In the genomic region with DNA sequence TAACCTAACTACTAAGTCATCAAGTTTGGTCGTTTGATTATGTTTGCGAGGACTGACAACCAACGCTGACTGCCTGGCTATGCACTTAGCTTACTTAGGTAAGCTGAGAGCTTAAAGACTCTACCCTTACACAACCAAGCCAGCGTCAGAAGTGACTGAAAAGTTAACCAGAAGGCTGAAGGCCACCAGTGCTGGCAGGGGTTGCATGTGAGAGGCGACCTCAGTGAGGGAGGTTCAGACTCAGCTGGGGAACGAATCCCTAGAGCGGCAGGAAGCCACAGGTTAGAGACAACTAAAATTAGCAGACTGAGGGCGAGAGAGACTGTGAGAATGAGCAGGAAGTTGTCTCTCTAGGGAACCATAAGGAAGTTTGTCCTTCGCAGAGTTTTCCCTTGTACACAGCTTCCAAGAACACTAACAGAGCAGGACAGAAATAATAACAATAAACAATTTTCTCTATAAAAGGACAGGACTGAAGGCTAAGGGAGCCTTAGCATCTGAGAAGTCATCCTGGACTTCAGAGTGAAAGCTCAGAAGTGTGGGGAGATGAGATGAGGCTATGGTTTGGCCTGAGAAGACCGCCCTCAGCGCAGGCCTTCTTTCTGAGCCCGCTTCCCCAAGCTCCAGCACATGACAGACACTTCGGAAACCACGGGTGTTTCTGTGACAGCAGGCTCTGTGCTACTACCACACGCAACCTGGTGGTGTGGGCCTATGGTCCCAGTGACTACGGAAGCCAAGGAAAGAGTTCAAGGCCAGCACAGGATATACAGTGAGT, we compare ENCODE assay signal across 11 mouse cellular contexts.
A peak's percentile ranks its signal among the peaks of the same experiment; 100 is the strongest.
DNase-seq lines count a peak whose midpoint lies in the region; ATAC-seq and TF ChIP-seq lines count a peak whose summit lies in the region.
"Had no signal": no experiment of that assay in that cellular context is flagged by ENCODE, and none has a peak within 500 bp of the region (broad histone marks: within the 10 kb centered on the region; RNA-seq: fewer than 3 reads in every experiment).

No protein-coding gene starts in this region.

- no peaks in the 10 kb centered on the region for H3K9me3 ChIP-seq in heart, embryonic 15.5 days (replicated peaks)
- H3K9me3 ChIP-seq in kidney, postnatal 0 days (replicated peaks; ENCODE audit: low read length) = no peaks in the 10 kb centered on the region; the same call in 1 of the 2 replicates
- H3K9me3 ChIP-seq: lung, embryonic 15.5 days had no signal

- 78% methylated on average over 16 of the region's 16 CpGs for WGBS in heart, embryonic 15.5 days
- 70% methylated on average over 16 of the region's 16 CpGs for WGBS in kidney, postnatal 0 days

- H3K36me3 ChIP-seq in heart, embryonic 15.5 days = peaks cover 39% of the 10 kb centered on the region
- peaks cover 19% of the 10 kb centered on the region; the same call in 1 of the 2 replicates for H3K36me3 ChIP-seq in kidney, postnatal 0 days (ENCODE audit: insufficient read depth, low read length)

- H3K4me1 ChIP-seq in heart, embryonic 15.5 days (replicated peaks) = no peaks in the 10 kb centered on the region
- H3K4me1 ChIP-seq in kidney, postnatal 0 days (replicated peaks; ENCODE audit: insufficient read depth, low read length) = no peaks in the 10 kb centered on the region
- H3K4me1 ChIP-seq: lung, embryonic 15.5 days had no signal

- DNase-seq in heart, postnatal 4 days = no peak
- peak; percentile 20 for DNase-seq in lung, postnatal 10 days
- no peak for DNase-seq in lung, postnatal 4 days
- DNase-seq in kidney, postnatal 0 days (ENCODE audit: low spot score) = peak; percentile 71
- no peak for DNase-seq in layer of hippocampus, postnatal 14 days (ENCODE audit: low spot score in 2 of 2)
- no peak for DNase-seq in left cerebral cortex, adult 8-10 months (ENCODE audit: low spot score in 2 of 2)
- DNase-seq: cerebellum, adult 18-20 months had no signal

- no peaks in the 10 kb centered on the region for H3K27me3 ChIP-seq in heart, embryonic 15.5 days
- no peaks in the 10 kb centered on the region for H3K27me3 ChIP-seq in kidney, postnatal 0 days (ENCODE audit: insufficient read depth, low read length)
- H3K27me3 ChIP-seq: lung, embryonic 15.5 days had no signal

- no peak overlapping the region for H3K4me2 ChIP-seq in heart, embryonic 15.5 days
- H3K4me2 ChIP-seq in kidney, postnatal 0 days (ENCODE audit: low read length) = no peak overlapping the region
- H3K4me2 ChIP-seq: lung, embryonic 15.5 days had no signal

- ATAC-seq in heart, embryonic 15.5 days (replicated peaks; ENCODE audit: insufficient number of reproducible peaks, insufficient read depth, low FRiP score, low read depth) = no peak
- no peak for ATAC-seq in kidney, postnatal 0 days (replicated peaks; ENCODE audit: low FRiP score, low read depth)
- ATAC-seq: midbrain, embryonic 16.5 days had no signal

- peak overlapping the region; percentile 16; the same call in 1 of the 2 replicates for H3K27ac ChIP-seq in heart, embryonic 15.5 days
- H3K27ac ChIP-seq in kidney, postnatal 0 days = peak overlapping the region; percentile 60; the same call in 1 of the 2 replicates
- H3K27ac ChIP-seq: lung, embryonic 15.5 days had no signal

- TF ChIP-seq CTCF in kidney, postnatal 0 days (IDR thresholded peaks at IDR 0.05; ENCODE audit: low read depth) = no peak

- no peak overlapping the region for H3K4me3 ChIP-seq in heart, embryonic 15.5 days
- H3K4me3 ChIP-seq in kidney, postnatal 0 days (replicated peaks; ENCODE audit: low read depth, low read length) = no peak overlapping the region
- H3K4me3 ChIP-seq: erythroblast, embryonic 14.5 days; lung, embryonic 15.5 days had no signal

- no peak overlapping the region for H3K9ac ChIP-seq in heart, embryonic 15.5 days
- H3K9ac ChIP-seq in kidney, postnatal 0 days (ENCODE audit: low read depth, low read length) = no peak overlapping the region
- H3K9ac ChIP-seq: lung, embryonic 15.5 days had no signal

Comparison
In these comparisons a context has a peak if more than half of its experiments do, and no peak if none do; other contexts are left out.
1. DNase-seq: peak in lung, postnatal 10 days (single experiment) and kidney, postnatal 0 days (single experiment); none in heart, postnatal 4 days (single experiment), lung, postnatal 4 days (0 of 2), layer of hippocampus, postnatal 14 days (0 of 2) and left cerebral cortex, adult 8-10 months (0 of 2).